Mouse (Mus musculus) heart, embryonic 10.5 days (tissue): Measurements from ENCODE around the gene Cd72. TPM values are rescaled to one million over a fixed set of nuclear protein-coding genes. Genes with fewer than 3 reads are reported as not detected.

Experiments
- DNase-seq: peaks from one replicate; pipeline ENCODE4 v3.0.0-alpha.2; 2017; ENCODE audit warnings: low spot score
- H3K27ac ChIP-seq: fragments of 300-500 bp; sonication (generic); 2 replicates; pipeline ENCODE4 v1.5.1; 2016; ENCODE audit warnings: mild to moderate bottlenecking
- H3K27me3 ChIP-seq: fragments of 300-500 bp; sonication (generic); 2 replicates; pipeline ENCODE4 v1.6.1; 2016; ENCODE audit warnings: mild to moderate bottlenecking; ENCODE audit not compliant: poor library complexity, insufficient read depth, severe bottlenecking
- H3K36me3 ChIP-seq: fragments of 300-500 bp; sonication (generic); 2 replicates; pipeline ENCODE4 v1.6.1; 2016; ENCODE audit warnings: mild to moderate bottlenecking, moderate library complexity
- H3K4me1 ChIP-seq: fragments of 300-500 bp; sonication (generic); 2 replicates; pipeline ENCODE4 v1.6.1; 2016; ENCODE audit warnings: mild to moderate bottlenecking
- H3K4me3 ChIP-seq: fragments of 300-500 bp; sonication (generic); 2 replicates; pipeline ENCODE4 v1.5.1; 2016; ENCODE audit warnings: mild to moderate bottlenecking, moderate library complexity
- H3K9me3 ChIP-seq: fragments of 300-500 bp; sonication (generic); 2 replicates; pipeline ENCODE4 v1.6.1; 2016; ENCODE audit warnings: mild to moderate bottlenecking, moderate library complexity
- WGBS: fragments of 180-500 bp; shearing (Covaris S2); methylation state at CpG from one replicate; pipeline ENCODE4 v1.1.7; 2016; 5-methylcytosine and 5-hydroxymethylcytosine counted together
- polyA plus RNA-seq: library from polyadenylated mRNA; unstranded; fragments of >200 nt; fragmentation: Nextera tagmentation; extraction: Ambion mirVana; gene quantifications from 2 replicates; pipeline ENCODE4 v1.2.1, GENCODE M21; 2016

Gene Cd72
- polyA plus RNA-seq = 0.70 and 1.4 TPM in 2 replicates

DNA sequence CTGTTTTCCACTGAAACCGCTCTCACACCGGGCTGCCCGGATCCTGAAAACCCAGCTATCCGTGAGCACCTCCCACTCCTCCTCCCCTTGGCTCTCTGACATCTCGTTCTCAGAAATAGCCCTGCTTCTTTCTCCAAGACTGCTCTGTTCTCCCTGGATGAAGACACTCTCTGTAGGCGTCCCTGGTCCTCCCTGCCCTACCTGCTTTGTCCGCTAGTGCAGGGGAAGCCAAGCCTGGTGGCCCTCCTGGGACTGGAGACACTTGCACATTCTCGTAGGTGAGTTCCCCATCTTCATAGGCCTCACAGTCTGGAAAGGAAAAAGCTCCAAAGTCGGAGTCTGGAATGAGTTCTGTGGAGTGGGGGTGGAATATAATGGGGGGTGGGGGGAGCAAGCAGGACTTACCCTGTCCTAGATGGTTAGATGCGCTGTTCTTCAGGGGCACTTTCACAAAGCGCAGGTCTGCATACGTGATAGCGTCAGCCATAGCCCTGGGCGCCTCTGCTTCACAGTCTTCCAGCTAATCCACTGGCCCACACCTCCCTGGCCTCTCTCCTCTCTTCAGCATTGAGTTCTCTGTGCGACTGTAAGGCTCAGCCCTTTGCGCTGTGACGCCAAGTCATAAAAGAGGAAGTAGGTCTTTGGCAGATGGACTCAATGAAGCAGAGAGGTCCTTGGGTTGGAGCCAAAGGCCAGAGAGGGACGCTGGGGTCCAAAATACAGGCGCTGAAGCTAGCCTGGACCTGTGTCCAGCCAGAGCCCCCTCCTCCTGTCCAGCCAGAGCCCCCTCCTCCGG lies at the start of gene Cd72:
Cd72 (minus strand) TSS at position 588 of the 796 bp plus-strand sequence.
- Histone ChIP-seq H3K27ac (no peak within 1 kb of the TSS; the same call in 1 of the 2 replicates), H3K36me3 (no peaks in the 10 kb centered on the region), H3K9me3 (no peaks in the 10 kb centered on the region), H3K4me3 (peak within 1 kb of the TSS; percentile 56), H3K27me3 (peaks cover 61% of the 10 kb centered on the region), H3K4me1 (peaks cover 31% of the 10 kb centered on the region)
- 26% methylated on average over 20 of the region's 20 CpGs for WGBS
- no peak for DNase-seq

DNA sequence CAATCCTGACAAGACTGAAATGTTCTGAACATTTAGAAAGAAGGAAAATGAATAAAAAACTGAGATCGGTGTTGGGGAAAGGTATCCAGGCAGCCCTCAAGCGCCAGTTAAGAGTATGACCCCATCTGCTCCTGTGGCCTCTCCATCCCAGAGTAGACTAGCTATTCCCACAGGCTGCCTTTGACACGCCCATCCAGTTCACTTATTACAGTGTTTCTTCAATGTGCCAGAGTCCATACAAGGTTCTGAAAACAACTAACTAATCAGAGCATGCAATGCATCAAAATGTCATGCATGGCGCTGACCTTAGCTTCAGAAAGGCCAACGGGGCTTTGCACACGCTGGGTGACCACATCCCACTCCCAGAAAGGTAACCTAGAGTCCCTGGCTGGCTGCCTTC lies 49.1 kb upstream of the Cd72 start:
- no peak for DNase-seq
- Histone ChIP-seq H3K4me1 (peaks cover 22% of the 10 kb centered on the region), H3K9me3 (no peaks in the 10 kb centered on the region), H3K27ac (no peak overlapping the region), H3K4me3 (no peak overlapping the region), H3K36me3 (no peaks in the 10 kb centered on the region), H3K27me3 (peaks cover 25% of the 10 kb centered on the region)
- WGBS = 81% methylated on average over 6 of the region's 6 CpGs

DNA sequence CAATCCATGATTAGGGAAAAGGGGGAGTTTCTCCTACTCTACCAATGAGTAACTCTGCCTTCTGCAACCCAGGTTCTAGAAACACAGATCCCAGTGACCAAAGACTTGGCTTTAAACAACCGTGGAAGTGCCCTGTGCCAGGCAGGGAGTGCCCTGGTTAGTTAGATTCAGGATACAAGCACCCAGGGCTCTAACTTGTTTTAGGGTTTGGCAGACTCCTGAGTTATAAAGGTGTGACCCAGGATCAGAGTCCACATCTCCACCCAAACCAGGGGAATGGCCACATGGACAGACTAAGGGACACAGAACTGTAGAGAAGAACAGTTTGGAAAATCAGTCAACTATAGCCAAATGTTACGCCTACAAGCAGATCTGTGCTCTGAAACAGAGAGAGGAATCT lies 48.6 kb upstream of the Cd72 start:
- H3K9me3 ChIP-seq = no peaks in the 10 kb centered on the region
- WGBS = 71% methylated on average over 2 of the region's 2 CpGs
- no peak overlapping the region for H3K4me3 ChIP-seq
- H3K4me1 ChIP-seq = peaks cover 22% of the 10 kb centered on the region
- DNase-seq = no peak
- H3K27ac ChIP-seq = no peak overlapping the region
- H3K36me3 ChIP-seq = no peaks in the 10 kb centered on the region
- H3K27me3 ChIP-seq = peaks cover 25% of the 10 kb centered on the region

GRCm38 (mm10) chr4:43499407-43500333 lies 45.2 kb upstream of the Cd72 start, which contains the start of gene Arhgef39:
Gene Arhgef39, minus strand, starts transcription at chr4:43499695.
- H3K36me3 ChIP-seq = peaks cover 24% of the 10 kb centered on the region
- DNase-seq = peak; percentile 94
- 0 out of 2 replicates have a peak, but pooled peaks cover 10% of the 10 kb centered on the region for H3K27me3 ChIP-seq
- H3K9me3 ChIP-seq = no peaks in the 10 kb centered on the region
- H3K4me3 ChIP-seq = peak within 1 kb of the TSS; percentile 75
- 7% methylated on average over 50 of the region's 50 CpGs for WGBS
- peaks cover 42% of the 10 kb centered on the region for H3K4me1 ChIP-seq
- H3K27ac ChIP-seq = peak within 1 kb of the TSS; percentile 88

GRCm38 (mm10) chr4:43498983-43499382 lies 44.6 kb upstream of the Cd72 start:
- no peak for DNase-seq
- Histone ChIP-seq H3K27me3 (0 out of 2 replicates have a peak, but pooled peaks cover 10% of the 10 kb centered on the region), H3K27ac (peak overlapping the region; percentile 88), H3K9me3 (no peaks in the 10 kb centered on the region), H3K4me1 (peaks cover 49% of the 10 kb centered on the region), H3K36me3 (peaks cover 24% of the 10 kb centered on the region), H3K4me3 (peak overlapping the region; percentile 75)
- 11% methylated on average over 8 of the region's 8 CpGs for whole genome bisulfite sequencing

- H3K36me3 ChIP-seq = peaks cover 24% of the 10 kb centered on the region
- no peaks in the 10 kb centered on the region for H3K9me3 ChIP-seq
- 57% methylated on average over 4 of the region's 4 CpGs for WGBS
- peak overlapping the region; percentile 88 for H3K27ac ChIP-seq
- H3K4me3 ChIP-seq = peak overlapping the region; percentile 75
- peaks cover 51% of the 10 kb centered on the region for H3K4me1 ChIP-seq
- H3K27me3 ChIP-seq = 0 out of 2 replicates have a peak, but pooled peaks cover 10% of the 10 kb centered on the region
- no peak for DNase-seq
Measured at GRCm38 (mm10) chr4:43497946-43498345, 43.5 kb upstream of the Cd72 start.

- no peak for DNase-seq
- H3K4me3 ChIP-seq = peak overlapping the region; percentile 75
- H3K27ac ChIP-seq = 0 out of 2 replicates have a peak overlapping the region, but pooled peaks have one; percentile 22
- H3K9me3 ChIP-seq = no peaks in the 10 kb centered on the region
- WGBS = 88% methylated on average over 8 of the region's 8 CpGs
- peaks cover 51% of the 10 kb centered on the region for H3K4me1 ChIP-seq
- 0 out of 2 replicates have a peak, but pooled peaks cover 10% of the 10 kb centered on the region for H3K27me3 ChIP-seq
- peaks cover 24% of the 10 kb centered on the region for H3K36me3 ChIP-seq
Measured at GRCm38 (mm10) chr4:43497405-43497804, 43.0 kb upstream of the Cd72 start.

GRCm38 (mm10) chr4:43496587-43496986 lies 42.2 kb upstream of the Cd72 start:
- H3K4me1 ChIP-seq = peaks cover 51% of the 10 kb centered on the region
- no peaks in the 10 kb centered on the region for H3K9me3 ChIP-seq
- DNase-seq = no peak
- H3K27me3 ChIP-seq = 0 out of 2 replicates have a peak, but pooled peaks cover 6% of the 10 kb centered on the region
- H3K36me3 ChIP-seq = peaks cover 24% of the 10 kb centered on the region
- 0 out of 2 replicates have a peak overlapping the region, but pooled peaks have one; percentile 42 for H3K27ac ChIP-seq
- 39% methylated on average over 6 of the region's 6 CpGs for WGBS
- H3K4me3 ChIP-seq = no peak overlapping the region

DNA sequence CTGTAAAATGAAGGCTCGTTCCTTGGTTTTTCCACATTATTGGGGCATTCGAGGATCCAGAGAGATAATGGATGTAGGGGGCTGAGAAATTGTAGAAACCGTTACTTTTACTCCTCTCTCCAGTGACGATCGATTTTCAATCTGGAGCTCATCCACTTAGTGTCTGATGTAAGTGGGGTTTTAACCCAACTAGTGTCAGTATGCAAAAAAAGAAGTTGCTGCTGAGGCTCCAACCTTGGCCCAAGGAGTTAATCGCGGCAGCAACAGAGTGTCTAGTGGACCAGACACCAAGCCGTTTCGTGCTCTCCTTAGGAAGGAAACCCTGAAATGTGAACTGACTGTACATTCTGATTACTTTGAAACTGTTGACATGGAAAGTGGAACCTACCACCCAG lies 39.4 kb upstream of the Cd72 start:
- H3K4me1 ChIP-seq = peaks cover 48% of the 10 kb centered on the region
- H3K27me3 ChIP-seq = no peaks in the 10 kb centered on the region
- 1% methylated on average over 9 of the region's 9 CpGs for WGBS
- H3K4me3 ChIP-seq = peak overlapping the region; percentile 84
- no peak for DNase-seq
- H3K9me3 ChIP-seq = no peaks in the 10 kb centered on the region
- peaks cover 24% of the 10 kb centered on the region for H3K36me3 ChIP-seq
- H3K27ac ChIP-seq = peak overlapping the region; percentile 93

- Histone ChIP-seq H3K4me1 (peaks cover 43% of the 10 kb centered on the region), H3K36me3 (peaks cover 24% of the 10 kb centered on the region), H3K4me3 (peak overlapping the region; percentile 84), H3K9me3 (no peaks in the 10 kb centered on the region), H3K27ac (peak overlapping the region; percentile 93), H3K27me3 (no peaks in the 10 kb centered on the region)
- WGBS = under 1% methylated on average over 47 of the region's 47 CpGs
- peak; percentile 97 for DNase-seq
Measured at GRCm38 (mm10) chr4:43493186-43493845, 38.9 kb upstream of the Cd72 start.

- peaks cover 24% of the 10 kb centered on the region for H3K36me3 ChIP-seq
- H3K4me3 ChIP-seq = peak within 1 kb of the TSS; percentile 84
- no peaks in the 10 kb centered on the region for H3K27me3 ChIP-seq
- peak; percentile 98 for DNase-seq
- WGBS = under 1% methylated on average over 25 of the region's 25 CpGs
- peak within 1 kb of the TSS; percentile 93 for H3K27ac ChIP-seq
- H3K4me1 ChIP-seq = peaks cover 38% of the 10 kb centered on the region
- H3K9me3 ChIP-seq = no peaks in the 10 kb centered on the region
Measured at GRCm38 (mm10) chr4:43492821-43493185, 38.4 kb upstream of the Cd72 start, which contains the start of gene Ccdc107. Gene Ccdc107, plus strand, starts transcription at chr4:43492900.
